Mouse (Mus musculus): Measurements from ENCODE around the gene Isl2. TPM values are rescaled to one million over a fixed set of nuclear protein-coding genes. Genes with fewer than 3 reads are reported as not detected.

Isl2 gene
- polyA plus RNA-seq (2012; ENCODE audit: insufficient read depth, insufficient read length, missing spikeins) = not detected in 2 replicates

DNA sequence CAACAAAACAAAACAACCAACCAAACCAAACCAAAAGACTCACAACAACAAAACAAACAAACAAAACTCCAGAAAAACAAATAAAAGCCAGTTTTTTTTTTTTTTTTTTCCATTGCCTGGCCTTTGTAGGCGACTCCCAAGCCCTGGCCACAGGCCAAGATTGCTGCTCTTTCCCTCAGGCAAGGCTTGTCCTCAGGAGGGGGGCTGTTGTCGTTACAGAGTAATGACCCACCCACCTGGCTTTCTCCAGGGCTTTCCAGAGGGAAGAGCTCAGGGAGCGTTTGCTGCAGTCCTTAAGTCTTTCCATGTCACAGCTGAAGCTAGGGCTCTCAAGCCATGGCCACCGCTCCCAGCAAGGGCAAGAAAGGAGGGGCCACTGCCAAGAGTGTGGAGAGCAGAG lies at the start of gene Isl2:
Gene Isl2 (plus strand): TSS at position 296 of the 400 bp plus-strand sequence.
- H3K27ac ChIP-seq (ENCODE audit: insufficient read depth, low read depth, low read length) = no peak within 1 kb of the TSS
- TF ChIP-seq POLR2A (IDR thresholded peaks at IDR 0.05; ENCODE audit: borderline replicate concordance, low read depth, low read length) (no peak), CTCF (IDR thresholded peaks at IDR 0.05; ENCODE audit: low read depth, low read length) (no peak)
- H3K4me1 ChIP-seq (ENCODE audit: control insufficient read depth, insufficient read depth, low read length) = no peaks in the 10 kb centered on the region
- H3K4me3 ChIP-seq (ENCODE audit: insufficient read depth, low read length) = no peak within 1 kb of the TSS

DNA sequence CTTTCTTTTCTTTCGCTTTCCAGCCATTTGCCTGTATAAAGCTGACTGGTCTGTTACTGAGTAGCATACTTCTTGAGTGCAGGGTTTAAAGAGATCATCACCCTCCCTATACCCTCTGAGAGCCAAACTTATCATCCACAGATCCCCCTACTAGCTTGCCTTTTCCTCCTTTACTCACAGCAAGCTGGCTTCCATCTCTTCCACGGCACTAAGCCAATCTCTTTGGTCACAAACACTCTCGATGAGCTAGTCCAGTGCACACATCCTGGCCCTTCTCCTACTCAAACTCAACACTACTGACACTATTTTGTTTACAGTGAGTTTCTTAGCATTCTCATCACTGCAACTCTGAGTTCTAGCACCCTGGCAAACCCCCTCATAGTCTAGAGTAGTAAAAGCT lies 30.6 kb upstream of the Isl2 start:
- no peak overlapping the region for H3K4me3 ChIP-seq (ENCODE audit: insufficient read depth, low read length)
- TF ChIP-seq CTCF (IDR thresholded peaks at IDR 0.05; ENCODE audit: low read depth, low read length) (no peak), POLR2A (IDR thresholded peaks at IDR 0.05; ENCODE audit: borderline replicate concordance, low read depth, low read length) (no peak)
- H3K27ac ChIP-seq (ENCODE audit: insufficient read depth, low read depth, low read length) = no peak overlapping the region
- peaks cover 5% of the 10 kb centered on the region; the same call in 1 of the 2 replicates for H3K4me1 ChIP-seq (ENCODE audit: control insufficient read depth, insufficient read depth, low read length)

DNA sequence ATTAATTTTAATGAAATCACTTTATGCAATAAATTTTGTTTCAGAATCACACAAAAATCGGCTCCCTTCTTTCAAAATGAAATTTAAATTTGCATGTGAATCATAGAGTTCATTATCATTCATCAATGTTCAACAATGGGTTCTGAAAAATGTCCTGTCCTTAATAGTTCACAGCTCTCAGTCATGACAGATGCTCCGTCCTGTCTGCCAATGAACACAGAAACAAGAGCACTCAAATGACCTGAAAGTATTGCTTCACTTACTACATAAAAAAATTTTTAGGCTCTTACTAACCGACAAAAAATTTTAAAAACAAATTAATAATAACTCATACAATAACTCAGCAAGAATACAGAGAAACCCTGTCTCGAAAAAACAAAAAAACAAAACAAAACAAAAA lies 29.8 kb upstream of the Isl2 start:
- Histone ChIP-seq H3K27ac (ENCODE audit: insufficient read depth, low read depth, low read length) (no peak overlapping the region), H3K4me3 (ENCODE audit: insufficient read depth, low read length) (no peak overlapping the region), H3K4me1 (ENCODE audit: control insufficient read depth, insufficient read depth, low read length) (peaks cover 5% of the 10 kb centered on the region; the same call in 1 of the 2 replicates)
- TF ChIP-seq CTCF (IDR thresholded peaks at IDR 0.05; ENCODE audit: low read depth, low read length) (no peak), POLR2A (IDR thresholded peaks at IDR 0.05; ENCODE audit: borderline replicate concordance, low read depth, low read length) (no peak)

DNA sequence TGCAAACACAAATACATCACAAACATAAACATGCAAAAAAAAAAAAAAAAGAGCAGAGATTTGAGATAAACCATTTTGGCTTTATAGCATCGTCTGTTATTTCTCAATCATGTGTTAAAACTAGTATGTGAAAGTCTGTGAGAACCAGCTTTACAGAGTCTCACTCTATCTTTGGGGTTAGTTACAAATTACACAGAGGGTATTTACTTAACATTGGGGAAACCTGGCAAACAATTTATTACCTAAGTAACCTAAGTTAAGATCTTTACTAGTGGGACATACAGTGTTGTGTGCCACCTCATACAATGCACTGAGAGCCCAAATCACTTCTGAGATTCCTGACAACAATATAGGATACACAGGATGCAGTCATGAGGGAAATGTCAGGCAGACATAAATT lies 28.7 kb upstream of the Isl2 start:
- TF ChIP-seq CTCF (IDR thresholded peaks at IDR 0.05; ENCODE audit: low read depth, low read length) (no peak), POLR2A (IDR thresholded peaks at IDR 0.05; ENCODE audit: borderline replicate concordance, low read depth, low read length) (no peak)
- no peak overlapping the region for H3K4me3 ChIP-seq (ENCODE audit: insufficient read depth, low read length)
- no peak overlapping the region for H3K27ac ChIP-seq (ENCODE audit: insufficient read depth, low read depth, low read length)
- peaks cover 5% of the 10 kb centered on the region; the same call in 1 of the 2 replicates for H3K4me1 ChIP-seq (ENCODE audit: control insufficient read depth, insufficient read depth, low read length)

DNA sequence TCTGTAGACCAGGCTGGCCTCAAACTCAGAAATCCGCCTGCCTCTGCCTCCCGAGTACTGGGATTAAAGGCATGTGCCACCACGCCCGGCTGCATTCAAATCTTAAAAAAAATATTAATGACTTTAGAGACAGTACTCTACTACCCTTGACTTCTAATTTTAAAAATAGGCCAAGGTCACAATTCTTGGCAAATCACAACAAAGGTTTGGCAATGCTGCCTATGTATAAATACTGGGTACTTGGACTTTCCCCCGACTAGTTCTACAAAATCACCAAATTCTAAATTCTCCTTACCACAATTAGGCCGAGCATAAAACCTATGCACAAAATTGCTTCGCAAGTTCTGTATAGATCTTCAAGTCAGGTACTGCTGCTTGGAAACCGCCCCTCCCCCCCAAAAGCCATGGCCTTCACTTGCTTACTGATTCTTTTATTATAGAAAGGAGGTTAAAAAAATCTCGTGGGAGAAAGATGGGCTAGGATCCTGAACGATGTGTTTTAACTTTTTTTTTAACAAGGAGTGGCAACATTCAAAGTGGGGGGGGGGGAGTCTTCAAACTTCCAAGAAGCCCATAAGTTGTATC lies 27.7 kb upstream of the Isl2 start:
- Histone ChIP-seq H3K4me1 (ENCODE audit: control insufficient read depth, insufficient read depth, low read length) (peaks cover 5% of the 10 kb centered on the region; the same call in 1 of the 2 replicates), H3K4me3 (ENCODE audit: insufficient read depth, low read length) (peak overlapping the region; percentile 94), H3K27ac (ENCODE audit: insufficient read depth, low read depth, low read length) (no peak overlapping the region)
- TF ChIP-seq CTCF (IDR thresholded peaks at IDR 0.05; ENCODE audit: low read depth, low read length) (no peak), POLR2A (IDR thresholded peaks at IDR 0.05; ENCODE audit: borderline replicate concordance, low read depth, low read length) (no peak)

DNA sequence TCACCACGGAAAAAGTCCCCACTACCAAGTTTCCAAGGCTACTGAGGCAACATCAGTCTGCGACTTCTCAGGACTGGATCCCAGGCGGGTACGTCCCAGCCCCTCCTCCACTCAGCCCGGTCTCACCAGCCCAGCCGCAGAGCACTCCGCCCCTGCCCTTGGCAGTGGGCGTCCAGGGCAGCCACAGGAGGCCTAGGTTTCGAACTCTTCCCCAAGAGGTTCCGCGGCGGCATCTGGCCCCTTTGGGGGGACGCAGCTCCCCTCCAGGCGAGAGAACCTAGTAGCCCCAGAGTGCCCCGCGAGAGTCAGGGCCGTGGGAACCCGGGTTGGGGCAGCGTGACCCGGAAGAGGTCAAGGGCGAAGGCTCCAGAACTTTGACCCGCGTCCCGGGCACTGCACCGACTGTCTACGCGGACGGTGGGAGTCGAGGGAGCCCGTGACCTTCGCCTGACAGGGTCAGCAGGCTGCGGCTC lies 26.9 kb upstream of the Isl2 start:
- Histone ChIP-seq H3K27ac (ENCODE audit: insufficient read depth, low read depth, low read length) (peak overlapping the region; percentile 87), H3K4me1 (ENCODE audit: control insufficient read depth, insufficient read depth, low read length) (peaks cover 5% of the 10 kb centered on the region; the same call in 1 of the 2 replicates), H3K4me3 (ENCODE audit: insufficient read depth, low read length) (peak overlapping the region; percentile 94)
- TF ChIP-seq CTCF (IDR thresholded peaks at IDR 0.05; ENCODE audit: low read depth, low read length) (no peak), POLR2A (IDR thresholded peaks at IDR 0.05; ENCODE audit: borderline replicate concordance, low read depth, low read length) (no peak; the same call in 1 of the 2 replicates)

DNA sequence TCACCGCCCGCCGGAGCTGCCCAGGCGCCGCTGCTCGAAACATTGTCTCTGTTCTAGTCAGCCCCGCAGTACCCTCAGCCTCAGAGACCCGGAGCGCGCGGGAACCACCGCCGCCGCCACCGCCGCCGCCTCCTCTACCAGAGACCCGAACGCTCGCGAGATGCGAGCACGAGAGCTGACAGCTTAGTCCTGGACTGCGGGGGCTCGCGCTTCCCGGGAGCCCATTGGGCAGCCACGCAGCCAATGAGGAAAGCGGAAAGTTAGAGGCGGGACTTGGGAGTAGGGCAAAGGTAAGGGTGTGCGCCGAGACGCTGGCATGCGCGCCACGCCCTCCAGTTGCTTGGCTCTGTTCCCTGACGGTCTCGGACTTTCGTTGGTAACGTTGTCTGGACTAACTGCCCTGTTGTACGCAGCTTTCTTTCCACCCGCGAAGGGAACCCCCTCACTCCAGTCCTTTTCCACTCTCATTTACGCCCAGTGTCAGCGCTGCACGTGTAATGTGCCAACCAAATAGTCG lies 26.4 kb upstream of the Isl2 start, which contains the start of gene Etfa:
Gene Etfa (minus strand): TSS at position 217 of the 517 bp plus-strand sequence.
- Histone ChIP-seq H3K4me3 (ENCODE audit: insufficient read depth, low read length) (peak within 1 kb of the TSS; percentile 94), H3K4me1 (ENCODE audit: control insufficient read depth, insufficient read depth, low read length) (peaks cover 5% of the 10 kb centered on the region; the same call in 1 of the 2 replicates), H3K27ac (ENCODE audit: insufficient read depth, low read depth, low read length) (peak within 1 kb of the TSS; percentile 87)
- TF ChIP-seq CTCF (IDR thresholded peaks at IDR 0.05; ENCODE audit: low read depth, low read length) (no peak), POLR2A (IDR thresholded peaks at IDR 0.05; ENCODE audit: borderline replicate concordance, low read depth, low read length) (no peak)

DNA sequence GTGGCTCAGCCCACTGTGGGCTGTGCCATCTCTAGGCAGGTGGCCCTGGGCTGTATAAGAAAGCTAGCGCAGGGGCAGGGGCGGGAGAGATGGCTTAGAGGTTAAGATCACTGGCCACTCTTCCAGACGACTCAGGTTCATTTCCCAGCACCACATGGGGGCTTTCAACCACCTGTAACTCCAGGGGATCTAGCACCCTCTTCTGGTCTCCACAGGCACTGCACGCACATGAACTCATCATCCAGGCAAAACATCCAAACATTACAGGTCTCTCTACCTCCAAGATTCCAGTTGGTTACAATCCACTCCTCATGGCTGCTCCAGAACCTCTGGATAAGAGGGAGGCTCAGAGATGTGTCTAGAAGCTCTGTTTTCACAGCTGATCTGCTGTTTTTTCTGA lies 12.8 kb upstream of the Isl2 start:
- Histone ChIP-seq H3K27ac (ENCODE audit: insufficient read depth, low read depth, low read length) (no peak overlapping the region), H3K4me3 (ENCODE audit: insufficient read depth, low read length) (no peak overlapping the region), H3K4me1 (ENCODE audit: control insufficient read depth, insufficient read depth, low read length) (no peaks in the 10 kb centered on the region)
- TF ChIP-seq POLR2A (IDR thresholded peaks at IDR 0.05; ENCODE audit: borderline replicate concordance, low read depth, low read length) (no peak), CTCF (IDR thresholded peaks at IDR 0.05; ENCODE audit: low read depth, low read length) (peak; percentile 44)

DNA sequence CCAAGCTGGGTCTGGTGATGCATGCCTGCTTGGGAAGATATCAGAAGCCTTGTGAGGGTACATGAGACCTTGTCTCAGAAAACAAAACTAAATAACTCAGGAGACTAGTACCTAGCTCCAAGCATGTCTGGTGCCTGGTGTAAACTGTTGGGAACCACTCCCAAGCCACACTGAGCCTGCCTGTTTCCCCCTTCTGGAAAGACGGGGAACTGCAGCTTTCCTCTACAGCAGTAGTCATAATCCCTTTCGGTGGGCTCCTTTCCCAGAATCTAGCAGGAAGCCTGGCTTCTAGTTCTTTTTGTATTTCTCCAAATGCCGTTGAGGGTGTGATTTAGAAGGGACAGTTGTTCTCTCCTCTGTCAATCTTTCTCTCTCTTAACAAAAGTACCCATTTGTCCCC lies 2.6 kb upstream of the Isl2 start:
- H3K27ac ChIP-seq (ENCODE audit: insufficient read depth, low read depth, low read length) = no peak overlapping the region
- TF ChIP-seq CTCF (IDR thresholded peaks at IDR 0.05; ENCODE audit: low read depth, low read length) = peak; percentile 49
- no peak for TF ChIP-seq POLR2A (IDR thresholded peaks at IDR 0.05; ENCODE audit: borderline replicate concordance, low read depth, low read length)
- no peaks in the 10 kb centered on the region for H3K4me1 ChIP-seq (ENCODE audit: control insufficient read depth, insufficient read depth, low read length)
- no peak overlapping the region for H3K4me3 ChIP-seq (ENCODE audit: insufficient read depth, low read length)

DNA sequence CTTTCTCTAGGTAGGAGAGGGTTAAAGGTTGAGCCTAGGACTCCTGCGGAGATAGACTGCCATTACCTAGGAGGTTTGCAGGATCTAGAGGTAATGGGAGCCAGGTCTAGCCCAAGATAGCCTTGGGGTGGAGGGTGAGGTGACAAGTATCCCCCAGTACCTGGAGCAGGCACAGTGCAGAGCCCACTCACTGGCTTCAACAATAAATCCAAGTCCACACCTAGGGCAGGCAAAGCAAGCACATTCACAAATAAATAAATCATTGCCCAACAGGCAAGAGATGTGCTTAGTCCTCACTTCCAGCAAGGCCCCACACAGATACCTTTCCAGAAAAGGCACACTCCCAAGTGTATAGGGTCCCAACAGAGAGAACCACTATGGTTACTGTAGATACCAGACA lies 534 bp downstream of the Isl2 start:
- Histone ChIP-seq H3K27ac (ENCODE audit: insufficient read depth, low read depth, low read length) (no peak overlapping the region), H3K4me3 (ENCODE audit: insufficient read depth, low read length) (no peak overlapping the region), H3K4me1 (ENCODE audit: control insufficient read depth, insufficient read depth, low read length) (no peaks in the 10 kb centered on the region)
- TF ChIP-seq CTCF (IDR thresholded peaks at IDR 0.05; ENCODE audit: low read depth, low read length) = no peak
- no peak for TF ChIP-seq POLR2A (IDR thresholded peaks at IDR 0.05; ENCODE audit: borderline replicate concordance, low read depth, low read length)
